Mouse (Mus musculus): ENCODE measurements around the gene Mgll. TPM values are rescaled to one million over a fixed set of nuclear protein-coding genes. Genes with fewer than 3 reads are reported as not detected.

Mgll gene
- polyA plus RNA-seq, 1 experiment from 2014 or later = 4.2 TPM

DNA sequence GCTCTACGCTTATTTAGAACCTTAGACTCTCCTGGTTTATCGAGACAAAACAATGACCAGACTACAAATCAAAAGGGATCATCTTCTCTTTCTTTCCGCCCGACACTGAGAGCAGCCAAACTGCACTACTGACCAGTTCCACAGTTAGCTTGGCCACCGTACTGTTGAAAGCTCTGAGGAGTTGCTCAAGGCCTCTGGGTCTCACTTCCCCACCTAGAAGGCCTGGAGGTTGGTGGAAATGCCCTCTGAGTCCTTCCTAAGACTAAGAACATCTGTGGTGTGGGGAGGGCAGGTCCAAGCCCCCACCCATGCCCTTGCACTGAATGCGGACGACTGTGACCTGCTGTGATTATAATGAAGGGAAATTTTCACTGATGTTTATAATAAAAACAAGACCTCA lies 141.5 kb downstream of the Mgll start:
- in situ Hi-C loops (cut with MboI; ENCODE audit: low pct_unique_long_range_greater_than_20kb) = loop anchor here (25.0 kb wide), 1 partner anchor 678 kb away; the partner anchor contains the start of gene Gata2
- POLR2A ChIA-PET = no interaction called here
- ATAC-seq = no peak

GRCm38 (mm10) chr6:88869459-88869858 lies 145.2 kb downstream of the Mgll start:
- in situ Hi-C loops (cut with MboI; ENCODE audit: low pct_unique_long_range_greater_than_20kb) = loop anchor here (25.0 kb wide), 1 partner anchor 682 kb away; the partner anchor contains the start of gene Gata2
- DNase-seq (ENCODE audit: low read depth, low spot score) (peak; percentile 30), ATAC-seq (peak; percentile 92)
- CTCF ChIA-PET = interaction anchor here (1.1 to 2.1 kb wide), 3 partner anchors 9 to 14 kb away, joined by 4 to 5 read pairs (median 5); no protein-coding TSS in a partner anchor
- no peaks in the 10 kb centered on the region for H3K27me3 ChIP-seq
- no peak for TF ChIP-seq CTCF (IDR thresholded peaks at IDR 0.05)
- POLR2A ChIA-PET = no interaction called here

More for the DNA sequence above, 141.5 kb downstream of the Mgll start:
- CTCF ChIA-PET = interaction anchor here (1.3 kb wide), 1 partner anchor 11 kb away, joined by 4 read pairs; no protein-coding TSS in a partner anchor
- no peak for DNase-seq (ENCODE audit: low read depth, low spot score)
- H3K27me3 ChIP-seq = no peaks in the 10 kb centered on the region
- TF ChIP-seq CTCF (IDR thresholded peaks at IDR 0.05) = no peak

DNA sequence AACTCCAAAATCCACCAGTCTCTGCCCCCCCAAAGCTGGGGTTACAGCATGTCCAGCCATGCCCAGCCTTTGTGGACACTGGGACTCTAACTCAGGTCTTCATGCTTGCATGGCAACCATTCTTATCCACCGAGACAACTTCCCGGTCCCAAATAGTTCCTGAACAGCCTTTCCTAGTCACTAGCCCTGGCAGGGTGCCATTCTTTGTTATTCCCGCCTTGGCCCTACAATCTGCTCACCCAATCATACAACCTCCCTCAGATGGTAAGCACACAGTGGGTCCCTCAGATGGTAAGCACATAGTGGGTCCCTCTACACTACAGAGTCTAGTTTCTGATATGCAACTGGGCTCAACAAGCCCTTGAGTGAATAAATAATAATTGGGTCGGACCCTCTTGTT lies 146.4 kb downstream of the Mgll start:
- in situ Hi-C loops (cut with MboI; ENCODE audit: low pct_unique_long_range_greater_than_20kb) = loop anchor here (25.0 kb wide), 1 partner anchor 683 kb away; the partner anchor contains the start of gene Gata2

GRCm38 (mm10) chr6:88871546-88871945 lies 147.3 kb downstream of the Mgll start:
- in situ Hi-C loops (cut with MboI; ENCODE audit: low pct_unique_long_range_greater_than_20kb) = loop anchor here (25.0 kb wide), 1 partner anchor 684 kb away; the partner anchor contains the start of gene Gata2
- DNase-seq (ENCODE audit: low read depth, low spot score) (no peak), ATAC-seq (no peak)
- ChIA-PET POLR2A (no interaction called here), CTCF (interaction anchor here (0.8 kb wide), 1 partner anchor 10 kb away, joined by 3 read pairs; no protein-coding TSS in a partner anchor)
- H3K27me3 ChIP-seq = no peaks in the 10 kb centered on the region
- TF ChIP-seq CTCF (IDR thresholded peaks at IDR 0.05) = no peak

More for the DNA sequence above, 146.4 kb downstream of the Mgll start:
- ATAC-seq (no peak), DNase-seq (ENCODE audit: low read depth, low spot score) (no peak)
- no peaks in the 10 kb centered on the region for H3K27me3 ChIP-seq
- ChIA-PET POLR2A (no interaction called here), CTCF (interaction anchor here (1.3 to 2.1 kb wide), 2 partner anchors 11 to 15 kb away, joined by 5 read pairs; no protein-coding TSS in a partner anchor)
- no peak for TF ChIP-seq CTCF (IDR thresholded peaks at IDR 0.05)

- POLR2A ChIA-PET = interaction anchor here (0.7 kb wide), 1 partner anchor 13 kb away, joined by 3 read pairs; no protein-coding TSS in a partner anchor
- CTCF ChIA-PET = interaction anchor here (0.8 kb wide), 1 partner anchor 20 kb away, joined by 3 read pairs; no protein-coding TSS in a partner anchor
- in situ Hi-C loops (cut with MboI; ENCODE audit: low pct_unique_long_range_greater_than_20kb) = loop anchor here (25.0 kb wide), 1 partner anchor 686 kb away; the partner anchor contains the start of gene Gata2
- H3K27me3 ChIP-seq = no peaks in the 10 kb centered on the region
- no peak for DNase-seq (ENCODE audit: low read depth, low spot score)
- no peak for TF ChIP-seq CTCF (IDR thresholded peaks at IDR 0.05)
- ATAC-seq = no peak
Observed at GRCm38 (mm10) chr6:88872811-88873210, 148.6 kb downstream of the Mgll start.

DNA sequence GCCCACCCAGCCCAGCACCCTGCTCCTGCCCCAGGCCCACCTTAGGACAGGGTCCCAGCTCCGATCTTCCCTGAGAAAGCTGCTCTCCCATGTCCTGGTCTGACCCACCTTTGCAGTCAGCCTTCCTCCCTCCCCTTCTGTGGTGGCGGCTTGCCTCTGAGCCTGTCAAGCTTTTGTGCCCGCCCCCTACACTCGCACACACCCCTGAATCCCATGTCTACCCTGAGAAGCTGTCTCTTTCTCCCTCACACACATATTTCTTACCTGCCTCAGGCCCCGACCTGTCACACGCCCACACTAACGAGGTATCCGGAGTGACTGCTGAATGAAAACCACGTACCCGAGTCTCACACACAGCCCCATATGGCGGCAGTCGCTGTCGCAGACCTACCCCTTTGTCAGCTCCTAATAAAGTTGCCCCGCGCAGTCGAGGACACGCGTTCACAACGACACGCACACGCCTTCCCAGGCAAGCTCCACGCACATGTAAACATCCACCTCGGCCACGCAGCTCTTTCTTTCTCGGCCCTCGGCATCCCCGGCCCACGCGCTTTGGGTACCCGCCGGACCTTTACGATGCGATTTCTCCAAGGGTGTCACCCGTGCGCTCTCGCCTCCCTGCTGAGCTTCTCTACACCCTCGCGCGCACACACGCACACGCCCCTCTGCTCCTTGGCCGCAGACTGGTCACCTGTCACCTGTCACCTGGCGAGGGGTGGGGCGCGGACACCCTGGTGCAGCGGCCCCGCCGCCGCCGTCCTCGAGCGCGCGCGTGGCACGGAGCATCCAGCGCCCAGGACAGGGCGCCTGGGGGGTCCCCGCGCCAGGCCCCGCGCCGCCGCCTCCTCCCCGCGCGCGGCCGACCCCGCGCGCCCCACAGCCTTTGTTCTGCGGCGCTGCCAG lies 150.0 kb downstream of the Mgll start:
- DNase-seq (ENCODE audit: low read depth, low spot score) = no peak
- ChIA-PET CTCF (no interaction called here), POLR2A (no interaction called here)
- TF ChIP-seq CTCF (IDR thresholded peaks at IDR 0.05) = no peak
- in situ Hi-C loops (cut with MboI; ENCODE audit: low pct_unique_long_range_greater_than_20kb) = loop anchor here (25.0 kb wide), 1 partner anchor 687 kb away; the partner anchor contains the start of gene Gata2
- peak; percentile 11 for ATAC-seq
- no peaks in the 10 kb centered on the region for H3K27me3 ChIP-seq

DNA sequence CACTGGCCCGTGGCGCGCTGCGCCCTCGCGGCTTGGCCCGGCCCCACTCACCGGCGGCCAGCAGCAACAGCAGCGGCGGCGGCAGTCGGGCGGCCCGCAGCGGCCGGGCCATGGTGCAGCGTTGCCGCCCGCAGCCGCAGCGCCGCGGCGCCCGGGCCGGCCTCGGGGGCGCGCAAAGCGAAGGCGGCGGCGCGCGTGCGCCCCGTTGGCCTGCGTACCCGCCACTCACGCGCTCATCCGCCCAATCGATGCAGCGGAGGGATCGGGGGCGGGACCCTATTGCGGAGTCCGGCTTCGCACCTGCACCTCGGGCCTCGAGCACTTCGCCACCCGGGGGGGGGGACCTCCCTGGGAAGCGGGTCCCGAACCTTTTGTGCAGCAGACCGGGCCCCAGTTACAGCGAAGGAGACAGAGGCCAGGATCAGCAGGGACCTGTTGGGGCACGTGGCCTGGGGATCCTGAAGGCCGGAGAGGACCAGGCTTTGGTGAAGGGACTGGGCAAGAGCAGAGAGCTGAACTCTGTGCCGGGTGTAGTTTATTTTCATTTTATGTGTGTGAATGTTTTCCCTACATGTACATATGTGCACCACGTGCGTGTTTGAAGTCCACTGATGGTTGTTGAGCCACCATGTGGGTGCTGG lies 150.8 kb downstream of the Mgll start, which contains the start of gene Podxl2:
TSS of gene Podxl2 (minus strand) at position 177 of the 641 bp plus-strand sequence.
- no peak for TF ChIP-seq CTCF (IDR thresholded peaks at IDR 0.05)
- DNase-seq (ENCODE audit: low read depth, low spot score) (no peak), ATAC-seq (peak; percentile 60)
- ChIA-PET CTCF (no interaction called here), POLR2A (interaction anchor here (0.9 kb wide), 1 partner anchor 11 kb away, joined by 3 read pairs; no protein-coding TSS in a partner anchor)
- in situ Hi-C loops (cut with MboI; ENCODE audit: low pct_unique_long_range_greater_than_20kb) = loop anchor here (25.0 kb wide), 1 partner anchor 688 kb away; the partner anchor contains the start of gene Gata2
- H3K27me3 ChIP-seq = no peaks in the 10 kb centered on the region

Other genes with a start within 250 kb of the Mgll start
- 191 TPM for gene Sec61a1, start 205.5 kb upstream of the Mgll start, polyA plus RNA-seq (2021)
- gene Kbtbd12, start 86.5 kb upstream of the Mgll start, polyA plus RNA-seq (2021) = 0.53 TPM
- gene Abtb1, start 117.6 kb downstream of the Mgll start, polyA plus RNA-seq (2021) = 35.8 TPM
- gene Podxl2, start 150.6 kb downstream of the Mgll start, polyA plus RNA-seq (2021) = 41.5 TPM
- 61.8 TPM for gene Mcm2, start 174.4 kb downstream of the Mgll start, polyA plus RNA-seq (2021)
- gene Tpra1, start 177.8 kb downstream of the Mgll start, polyA plus RNA-seq (2021) = 64.5 TPM

All from Patski (cell line).